Mouse (Mus musculus) layer of hippocampus, adult 9-11 months (tissue): ENCODE data around the gene Gm40193.
"Not testable (repeated sequence)": the region's sequence is repeated elsewhere in the genome, so short reads cannot be mapped to it uniquely, and the experiment has no call there.

Experiments used
- DNase-seq: peaks from one replicate; pipeline ENCODE4 v3.0.0; 2022

Gm40193 gene

DNA sequence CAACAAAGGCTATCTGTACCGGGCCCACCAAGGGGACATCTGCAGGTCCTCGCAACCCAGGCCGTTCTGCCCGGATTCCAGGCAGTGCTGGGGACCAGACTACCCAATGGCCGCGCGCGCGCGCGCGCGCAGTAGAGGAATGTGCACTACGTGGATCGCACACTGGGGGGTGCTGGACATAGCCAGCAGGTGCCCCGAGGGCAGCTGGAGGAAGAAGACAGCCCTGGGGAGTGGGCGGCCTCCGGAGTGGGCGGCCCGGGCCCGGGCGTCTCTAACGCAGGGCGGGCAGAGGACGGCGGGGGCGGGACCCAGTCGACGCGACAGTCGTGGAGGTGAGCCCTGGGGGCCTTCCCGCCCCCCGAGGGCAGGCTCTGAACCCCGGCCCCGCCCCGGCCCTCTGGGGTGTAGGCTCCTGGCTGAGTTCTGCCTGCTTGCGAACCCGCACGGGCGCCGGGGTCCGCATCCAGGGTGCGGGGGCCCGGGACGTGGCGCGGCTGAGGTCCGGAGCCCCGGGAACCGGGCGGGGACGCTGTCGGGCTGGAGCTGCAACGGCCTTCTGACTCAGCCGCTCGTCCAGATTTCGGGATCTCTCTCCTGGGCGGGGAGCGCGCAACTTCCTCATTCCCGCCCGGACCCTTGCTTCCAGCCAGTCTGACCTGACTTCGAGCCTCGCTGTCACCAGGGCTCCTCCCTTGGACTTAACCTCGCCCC lies 7.3 kb upstream of the Gm40193 start, which contains the start of gene Pld2:
Pld2 (plus strand) TSS at position 188 of the 711 bp plus-strand sequence.
- peak; percentile 84 for DNase-seq

GRCm38 (mm10) chr11:70539423-70539822 lies 6.7 kb upstream of the Gm40193 start:
- DNase-seq: no peak

DNA sequence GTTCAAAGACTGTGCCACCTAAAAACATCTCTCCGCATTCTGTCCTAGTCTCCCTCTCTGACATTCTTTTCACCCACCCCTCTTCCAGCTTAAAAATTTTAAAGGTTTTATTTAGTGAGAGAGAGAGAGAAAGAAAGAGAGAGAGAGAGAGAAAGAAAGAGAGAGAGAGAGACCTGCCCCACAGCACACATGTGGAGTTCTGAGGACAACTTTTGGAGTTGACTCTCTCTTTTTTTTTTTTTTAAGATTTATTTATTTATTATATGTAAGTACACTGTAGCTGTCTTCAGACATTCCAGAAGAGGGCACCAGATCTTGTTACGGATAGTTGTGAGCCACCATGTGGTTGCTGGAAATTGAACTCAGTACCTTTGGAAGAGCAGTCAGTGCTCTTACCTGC lies 1.7 kb downstream of the Gm40193 start:
- not testable (repeated sequence) for DNase-seq

- DNase-seq: peak; percentile 44
These were observed 4.1 kb downstream of the Gm40193 start for GRCm38 (mm10) chr11:70528610-70529009.

- no peak for DNase-seq
These were observed 6.5 kb downstream of the Gm40193 start for GRCm38 (mm10) chr11:70526211-70526610.

- no peak for DNase-seq
These were observed 7.0 kb downstream of the Gm40193 start for GRCm38 (mm10) chr11:70525726-70526125.

DNA sequence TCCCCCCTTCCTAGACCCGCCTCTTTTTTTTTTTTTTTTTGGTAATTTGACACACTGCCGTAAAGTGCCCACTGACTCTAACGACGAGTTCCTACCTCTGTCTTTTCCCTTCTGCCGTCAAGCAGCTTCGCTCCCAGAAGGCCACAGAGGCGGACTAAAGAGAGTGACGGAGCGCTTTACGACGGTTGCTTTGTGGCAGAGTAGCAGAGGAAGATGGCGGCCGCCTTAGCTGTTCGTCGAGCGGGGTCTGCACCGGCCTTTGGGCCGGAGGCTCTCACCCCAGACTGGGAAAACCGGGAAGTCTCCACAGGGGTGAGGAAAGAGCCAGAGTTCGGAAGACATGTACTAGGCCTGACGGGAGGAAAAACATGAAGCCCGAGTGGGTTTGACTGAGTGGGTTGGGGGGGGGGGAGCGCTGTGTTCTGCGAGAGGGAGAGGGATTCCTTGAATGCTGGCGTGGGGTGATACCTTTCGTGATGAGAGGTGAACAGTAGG lies 7.5 kb downstream of the Gm40193 start, which contains the start of gene Psmb6:
Psmb6 (plus strand) TSS at position 184 of the 495 bp plus-strand sequence.
- DNase-seq: peak; percentile 97

- DNase-seq: no peak
These were observed 8.0 kb downstream of the Gm40193 start for GRCm38 (mm10) chr11:70524782-70525181.

- not testable (repeated sequence) for DNase-seq
These were observed 9.3 kb downstream of the Gm40193 start for GRCm38 (mm10) chr11:70523306-70523989.

DNA sequence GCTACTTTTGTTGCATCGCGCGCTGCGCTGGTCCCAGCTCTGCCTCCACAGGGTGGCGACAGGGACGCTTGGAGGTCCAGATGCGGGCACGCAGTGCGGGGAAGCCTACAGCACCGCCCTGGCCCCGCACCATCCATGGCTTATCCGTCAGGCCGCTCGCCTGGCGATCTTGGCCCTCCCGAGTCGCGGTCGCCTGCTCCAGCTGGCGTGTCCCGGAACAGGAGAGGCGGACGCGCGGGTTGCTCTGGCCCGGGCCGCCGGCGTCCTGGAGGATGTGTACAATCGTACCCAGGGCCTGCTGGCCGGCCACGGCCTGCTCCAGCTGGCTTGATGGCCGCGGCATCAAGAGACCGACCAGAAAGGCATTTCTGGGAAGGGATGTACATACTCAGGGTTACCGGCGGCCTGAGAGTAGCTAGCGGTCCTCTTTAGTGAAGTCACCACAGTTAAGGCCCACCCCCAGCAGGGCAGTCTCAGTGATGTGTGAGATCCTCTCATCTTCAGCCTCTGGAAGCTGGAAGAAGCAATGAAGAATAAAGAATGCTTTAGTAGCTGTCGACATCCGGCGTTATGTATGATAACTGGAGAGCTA lies 12.5 kb downstream of the Gm40193 start:
- no peak for DNase-seq

DNA sequence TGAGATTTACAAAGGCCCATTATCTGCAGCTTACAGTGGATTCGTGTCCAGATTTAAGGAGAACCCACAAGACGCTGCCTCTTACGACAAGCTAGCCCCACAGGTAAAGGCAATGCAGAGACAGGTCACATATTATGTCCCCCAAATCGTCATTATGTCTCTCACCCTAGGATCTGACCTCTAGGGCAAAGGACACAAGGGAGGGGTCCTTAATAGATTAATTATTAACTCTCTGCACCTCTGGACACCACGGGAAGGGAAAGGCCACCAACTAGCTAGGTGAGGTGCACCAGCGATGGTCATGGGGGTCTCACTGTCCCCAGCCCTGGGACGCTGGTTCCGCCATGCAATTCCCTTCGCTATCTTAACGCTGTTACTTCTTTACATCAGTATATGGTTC lies 13.8 kb downstream of the Gm40193 start, which contains the start of gene Gltpd2:
Gltpd2 (plus strand) TSS at position 274 of the 400 bp plus-strand sequence.
- no peak for DNase-seq

DNA sequence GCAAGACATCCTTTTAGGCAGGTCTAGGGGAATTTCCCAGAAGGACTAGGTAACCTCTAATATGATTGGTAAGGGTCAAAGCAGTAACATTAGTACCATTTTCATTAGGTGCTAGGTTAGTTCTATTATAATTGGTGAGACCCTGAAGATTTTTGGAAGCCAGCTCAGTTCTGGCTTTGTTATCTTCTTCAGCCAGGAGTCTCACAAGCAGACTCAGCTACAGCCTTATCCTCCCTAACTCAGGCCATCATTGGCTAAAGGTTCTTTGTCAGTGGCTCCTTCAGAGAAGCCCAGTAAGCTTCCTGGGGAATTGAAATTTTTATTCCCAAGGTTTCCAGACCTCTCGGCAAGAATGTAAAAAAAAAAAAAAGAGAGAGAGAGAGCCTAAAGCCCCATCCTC lies 14.3 kb downstream of the Gm40193 start:
- DNase-seq: no peak

DNA sequence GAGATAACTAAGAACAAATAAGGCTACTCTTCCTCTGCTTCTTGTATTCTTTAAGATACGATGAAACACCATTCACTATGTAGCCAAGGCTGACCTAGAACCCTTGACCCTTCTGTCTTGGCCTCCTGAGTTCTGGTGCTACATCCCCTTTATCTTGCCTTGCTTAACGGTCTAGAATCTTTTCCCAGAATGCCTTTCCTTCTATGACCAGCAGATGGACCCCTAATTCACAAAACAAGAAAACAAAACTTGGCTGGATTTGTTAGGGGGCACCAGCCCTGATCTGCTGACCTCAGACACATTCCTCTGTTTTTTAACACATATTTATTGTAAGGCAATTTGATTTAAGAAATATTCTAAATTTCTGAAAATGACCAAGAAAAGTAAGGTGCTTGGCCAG lies 16.4 kb downstream of the Gm40193 start:
- DNase-seq: no peak

DNA sequence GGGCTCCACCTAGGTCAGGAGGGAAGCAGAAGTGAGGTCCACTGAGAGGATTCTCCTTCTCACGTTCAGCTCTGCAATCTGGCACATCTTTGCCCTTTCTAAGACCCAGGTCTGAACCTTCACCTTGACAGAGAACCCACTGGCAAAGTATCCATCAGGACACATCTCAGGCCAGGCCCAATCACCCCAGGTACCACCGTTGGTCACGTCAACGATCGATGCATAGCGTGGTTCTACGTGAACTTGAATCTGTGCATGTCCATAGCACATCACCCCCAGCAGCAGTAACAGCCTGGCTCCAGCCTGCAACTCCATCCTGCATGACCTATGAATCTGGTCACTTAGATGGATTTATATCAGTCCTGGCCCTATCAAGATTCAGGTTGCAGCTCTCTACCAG lies 18.5 kb downstream of the Gm40193 start, which contains the start of gene Vmo1:
Vmo1 (minus strand) TSS at position 329 of the 400 bp plus-strand sequence.
- DNase-seq: no peak

GRCm38 (mm10) chr11:70513520-70513919 lies 19.2 kb downstream of the Gm40193 start:
- DNase-seq: no peak

DNA sequence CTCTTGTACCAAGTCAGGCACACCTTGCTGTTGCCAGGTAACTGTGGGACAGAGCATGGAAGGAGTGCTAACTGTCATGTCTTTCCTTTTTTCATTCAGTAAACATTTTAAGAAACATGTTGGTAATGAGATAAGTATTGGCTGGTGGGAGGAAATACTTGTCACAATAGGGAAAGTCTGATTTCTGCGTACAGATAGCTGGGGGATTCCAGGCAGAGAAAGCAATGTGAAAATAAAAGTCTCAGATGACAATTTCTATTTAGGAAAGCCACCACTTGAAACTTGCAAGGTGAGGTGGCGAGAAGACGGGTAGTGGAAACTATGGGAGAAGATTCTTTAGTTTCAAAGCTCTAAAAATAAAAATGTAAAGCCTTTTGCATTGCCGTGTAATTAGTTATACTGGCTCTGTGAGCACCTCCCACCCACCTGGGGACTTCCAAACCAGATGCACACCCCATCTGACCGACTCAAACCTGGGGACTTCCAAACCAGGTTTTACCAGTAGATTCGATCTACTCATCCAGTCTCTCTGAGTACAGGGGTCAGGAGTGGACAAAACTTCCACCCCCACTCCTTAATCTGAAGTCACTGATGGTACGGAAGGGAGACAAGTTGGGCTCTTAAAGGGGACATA lies 19.9 kb downstream of the Gm40193 start:
- no peak for DNase-seq

DNA sequence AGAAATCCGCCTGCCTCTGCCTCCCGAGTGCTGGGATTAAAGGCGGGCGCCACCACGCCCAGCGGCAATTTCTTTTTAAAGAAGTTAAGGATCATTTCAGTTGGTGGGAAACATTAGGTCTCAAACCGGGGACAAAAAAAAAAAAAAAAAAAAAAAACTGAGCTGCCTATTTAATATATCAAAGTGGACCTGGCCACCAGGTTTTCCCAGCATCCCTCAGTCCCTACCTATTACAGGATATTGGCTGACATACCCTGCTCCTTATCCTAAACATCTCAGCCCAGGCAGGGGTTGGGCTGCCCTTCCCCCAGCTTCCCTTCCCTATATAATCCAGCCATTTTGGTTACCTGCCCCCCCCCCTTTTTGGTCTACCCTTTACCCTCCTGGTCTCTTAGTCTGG lies 20.9 kb downstream of the Gm40193 start:
- DNase-seq: no peak

GRCm38 (mm10) chr11:70511242-70511641 lies 21.5 kb downstream of the Gm40193 start:
- no peak for DNase-seq

GRCm38 (mm10) chr11:70509753-70510564 lies 22.8 kb downstream of the Gm40193 start:
- DNase-seq: no peak

DNA sequence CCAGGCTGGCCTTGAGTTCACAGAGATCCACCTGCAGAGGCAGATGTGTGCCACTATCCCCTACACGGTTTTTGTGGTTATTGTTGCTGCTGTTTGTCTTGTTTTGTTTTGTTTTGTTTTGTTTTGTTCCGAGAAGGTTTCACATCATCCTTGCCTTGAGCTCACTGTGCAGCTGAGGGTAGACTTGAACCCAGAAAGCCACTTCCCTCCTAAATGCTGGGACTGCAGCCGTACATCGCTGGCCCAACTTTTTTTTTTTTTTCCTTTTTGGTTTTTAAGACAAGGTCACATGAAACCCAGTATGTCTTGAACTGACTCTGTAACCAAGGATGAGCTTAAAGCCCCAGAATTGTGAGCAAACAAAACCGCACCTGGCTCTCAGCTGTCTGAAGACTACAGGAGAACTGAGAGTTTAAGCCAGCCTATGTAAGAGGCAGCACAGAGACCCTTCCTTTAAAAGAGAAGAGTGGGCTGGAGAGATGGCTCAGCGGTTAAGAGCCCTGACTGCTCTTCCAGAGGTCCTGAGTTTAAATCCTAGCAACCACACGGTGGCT lies 25.7 kb downstream of the Gm40193 start:
- DNase-seq: no peak

DNA sequence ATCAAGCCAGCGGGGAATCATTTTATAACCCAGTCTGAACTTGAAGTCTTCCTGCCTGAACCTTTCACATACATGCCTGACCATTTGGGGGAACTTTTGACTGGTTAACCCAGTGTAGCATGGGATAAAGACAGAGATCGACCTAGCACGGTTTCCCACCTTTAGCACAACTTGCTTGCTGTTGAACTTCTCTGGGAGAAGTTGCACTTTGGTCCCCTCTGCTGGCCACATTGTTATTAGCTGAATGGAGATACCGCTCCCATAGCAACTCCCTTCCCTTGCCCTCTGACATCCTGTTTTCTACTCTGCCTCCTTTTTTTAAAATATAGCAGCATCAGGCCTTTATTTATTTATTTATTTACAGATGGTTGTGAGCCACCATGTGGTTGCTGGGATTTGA lies 26.4 kb downstream of the Gm40193 start:
- no peak for DNase-seq

- no peak for DNase-seq
These were observed 27.8 kb downstream of the Gm40193 start, which contains the start of gene Tm4sf5 for GRCm38 (mm10) chr11:70504970-70505369. Gene Tm4sf5 (plus strand): TSS chr11:70505244.
